Mouse (Mus musculus) stomach, postnatal 0 days (tissue): ENCODE results near the gene Sema6d.

Experiments used
- CTCF ChIP-seq: IDR thresholded peaks from 2 replicates; pipeline ENCODE4 v1.5.1; 2016; ENCODE audit warnings: antibody characterized with exemption, low read depth, mild to moderate bottlenecking, moderate library complexity
- EP300 ChIP-seq: optimal IDR thresholded peaks from 2 replicates; pipeline ENCODE3; 2016; ENCODE audit warnings: antibody characterized with exemption

GRCm38 (mm10) chr2:124205811-124206210 is 116.0 kb downstream of the Sema6d start:
- no peak for TF ChIP-seq EP300
- TF ChIP-seq CTCF = no peak
